Mouse (Mus musculus) kidney, embryonic 14.5 days (tissue): ENCODE results near the gene Snrpf. TPM values are rescaled to one million over a fixed set of nuclear protein-coding genes. Genes with fewer than 3 reads are reported as not detected.

Source experiments
- ATAC-seq: fragments of 200-750 bp; cut with Nextera tagmentation; 2 replicates; pipeline ENCODE4 v1.8.0; 2017; ENCODE audit warnings: moderate number of reproducible peaks, mild to moderate bottlenecking, moderate TSS enrichment, moderate library complexity; ENCODE audit not compliant: low FRiP score, low TSS enrichment
- H3K27ac ChIP-seq: fragments of 300-500 bp; sonication (generic); 2 replicates; pipeline ENCODE4 v1.5.1; 2014; ENCODE audit warnings: low read depth, mild to moderate bottlenecking, low read length, moderate library complexity, mixed read lengths
- H3K27me3 ChIP-seq: fragments of 300-500 bp; sonication (generic); 2 replicates; pipeline ENCODE4 v1.6.1; 2014; ENCODE audit warnings: mild to moderate bottlenecking, low read length; ENCODE audit not compliant: control insufficient read depth, insufficient read depth
- H3K36me3 ChIP-seq: fragments of 300-500 bp; sonication (generic); 2 replicates; pipeline ENCODE4 v1.6.1; 2014; ENCODE audit warnings: low read length, mixed read lengths; ENCODE audit not compliant: control insufficient read depth, insufficient read depth
- H3K4me1 ChIP-seq: fragments of 300-500 bp; sonication (generic); 2 replicates; pipeline ENCODE4 v1.6.1; 2014; ENCODE audit warnings: low read length, mixed read lengths; ENCODE audit not compliant: control insufficient read depth, insufficient read depth
- H3K4me2 ChIP-seq: fragments of 300-500 bp; sonication (generic); replicated peaks from 2 replicates; pipeline ENCODE4 v1.6.1; 2014; ENCODE audit warnings: low read depth, mild to moderate bottlenecking, low read length
- H3K4me3 ChIP-seq: fragments of 300-500 bp; sonication (generic); 2 replicates; pipeline ENCODE4 v1.5.1; 2014; ENCODE audit warnings: mild to moderate bottlenecking, low read length
- H3K9ac ChIP-seq: fragments of 300-500 bp; sonication (generic); 2 replicates; pipeline ENCODE4 v1.6.1; 2014; ENCODE audit warnings: low read depth, mild to moderate bottlenecking, low read length, moderate library complexity
- H3K9me3 ChIP-seq: fragments of 300-500 bp; sonication (generic); 2 replicates; pipeline ENCODE4 v1.6.1; 2016; ENCODE audit warnings: low read length; ENCODE audit not compliant: control insufficient read depth
- WGBS: fragments of 180-500 bp; shearing (Covaris S2); extraction: QIAGEN DNeasy Blood & Tissue Kit; methylation state at CpG from one replicate; pipeline ENCODE4 v1.1.7; 2014; 5-methylcytosine and 5-hydroxymethylcytosine counted together
- polyA plus RNA-seq: library from polyadenylated mRNA; unstranded; fragments of >200 nt; fragmentation: Nextera tagmentation; extraction: Ambion mirVana; gene quantifications from 2 replicates; pipeline ENCODE4 v1.2.1, GENCODE M21; 2014

Snrpf gene
- polyA plus RNA-seq, 1 experiment from 2014 or later: 166 TPM

GRCm38 (mm10) chr10:93595831-93596230, 6.3 kb upstream of the Snrpf start:
- ATAC-seq: no peak
- Histone ChIP-seq H3K27ac (no peak overlapping the region), H3K27me3 (no peaks in the 10 kb centered on the region), H3K4me2 (no peak overlapping the region), H3K4me3 (no peak overlapping the region), H3K36me3 (no peaks in the 10 kb centered on the region), H3K9ac (no peak overlapping the region), H3K9me3 (no peaks in the 10 kb centered on the region), H3K4me1 (no peaks in the 10 kb centered on the region)
- 68% methylated on average over 4 of the region's 4 CpGs for WGBS

DNA sequence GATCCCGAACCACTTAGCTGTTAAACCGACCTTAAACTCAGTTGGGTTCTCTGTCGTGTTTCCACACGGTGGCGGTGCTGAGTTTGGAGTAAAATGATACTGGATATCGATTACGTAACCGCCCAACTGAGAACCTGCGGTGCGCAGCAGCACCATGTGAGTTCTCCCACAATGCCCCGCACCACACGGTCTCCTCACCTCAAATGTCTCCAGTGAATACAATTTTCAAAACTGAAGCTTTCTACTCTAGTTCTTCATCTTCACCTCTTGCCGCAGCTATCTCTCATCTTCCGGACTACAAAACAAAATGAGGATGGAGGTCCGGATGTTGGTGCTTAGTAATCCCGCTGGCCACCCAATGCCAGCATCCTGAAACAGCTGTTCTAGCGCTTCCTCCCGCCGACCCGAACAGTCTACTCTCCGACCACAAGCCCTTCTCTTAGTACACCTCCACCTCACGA, 4.5 kb upstream of the Snrpf start:
- peak; percentile 53; the same call in 1 of the 2 replicates for ATAC-seq
- WGBS: 2% methylated on average over 22 of the region's 22 CpGs

GRCm38 (mm10) chr10:93592456-93592855, 3.0 kb upstream of the Snrpf start:
- no peak for ATAC-seq
- Histone ChIP-seq H3K4me2 (no peak overlapping the region), H3K27me3 (no peaks in the 10 kb centered on the region), H3K36me3 (peaks cover 4% of the 10 kb centered on the region; the same call in 1 of the 2 replicates), H3K4me3 (no peak overlapping the region), H3K9me3 (no peaks in the 10 kb centered on the region), H3K27ac (no peak overlapping the region), H3K4me1 (peaks cover 11% of the 10 kb centered on the region), H3K9ac (no peak overlapping the region)
- WGBS: 54% methylated on average over 12 of the region's 12 CpGs

More for the DNA sequence above, 4.5 kb upstream of the Snrpf start:
- H3K4me2 ChIP-seq: peak overlapping the region; percentile 72
- H3K27ac ChIP-seq: no peak overlapping the region
- no peaks in the 10 kb centered on the region for H3K9me3 ChIP-seq
- no peaks in the 10 kb centered on the region for H3K36me3 ChIP-seq
- peak overlapping the region; percentile 52 for H3K9ac ChIP-seq
- no peaks in the 10 kb centered on the region for H3K27me3 ChIP-seq
- peak overlapping the region; percentile 43 for H3K4me3 ChIP-seq
- H3K4me1 ChIP-seq: no peaks in the 10 kb centered on the region

DNA sequence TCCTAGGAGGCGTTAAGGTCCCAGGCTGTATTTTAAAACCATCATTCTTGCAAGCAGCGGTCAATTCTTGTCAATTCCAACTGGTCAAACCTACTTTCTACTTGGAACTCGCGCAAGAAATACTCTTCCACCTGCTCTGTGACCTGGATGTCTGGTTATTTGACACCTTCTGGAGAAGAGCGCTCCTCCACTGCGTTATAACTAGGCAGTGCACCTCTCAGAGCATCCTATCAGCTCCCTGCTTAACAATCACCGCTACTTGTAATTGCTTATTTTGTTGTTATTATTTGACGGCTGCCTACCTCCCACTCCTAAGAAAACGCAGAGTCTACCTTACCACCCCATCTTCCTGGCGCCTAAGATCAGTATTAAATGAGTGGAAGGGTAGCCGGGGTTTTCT, 710 bp downstream of the Snrpf start:
- Histone ChIP-seq H3K36me3 (peaks cover 23% of the 10 kb centered on the region), H3K9ac (peak overlapping the region; percentile 73), H3K9me3 (no peaks in the 10 kb centered on the region), H3K4me2 (peak overlapping the region; percentile 80), H3K27ac (peak overlapping the region; percentile 30; the same call in 1 of the 2 replicates), H3K4me3 (peak overlapping the region; percentile 82), H3K27me3 (no peaks in the 10 kb centered on the region), H3K4me1 (peaks cover 11% of the 10 kb centered on the region)
- WGBS: 3% methylated on average over 11 of the region's 11 CpGs
- ATAC-seq: no peak

- Histone ChIP-seq H3K27me3 (no peaks in the 10 kb centered on the region), H3K9ac (no peak overlapping the region), H3K36me3 (peaks cover 12% of the 10 kb centered on the region), H3K4me2 (no peak overlapping the region), H3K9me3 (no peaks in the 10 kb centered on the region), H3K27ac (no peak overlapping the region), H3K4me1 (no peaks in the 10 kb centered on the region), H3K4me3 (no peak overlapping the region)
- peak; percentile 62; the same call in 1 of the 2 replicates for ATAC-seq
- WGBS: 65% methylated on average over 13 of the region's 13 CpGs
Measured at GRCm38 (mm10) chr10:93577271-93577886, 12.1 kb downstream of the Snrpf start.

DNA sequence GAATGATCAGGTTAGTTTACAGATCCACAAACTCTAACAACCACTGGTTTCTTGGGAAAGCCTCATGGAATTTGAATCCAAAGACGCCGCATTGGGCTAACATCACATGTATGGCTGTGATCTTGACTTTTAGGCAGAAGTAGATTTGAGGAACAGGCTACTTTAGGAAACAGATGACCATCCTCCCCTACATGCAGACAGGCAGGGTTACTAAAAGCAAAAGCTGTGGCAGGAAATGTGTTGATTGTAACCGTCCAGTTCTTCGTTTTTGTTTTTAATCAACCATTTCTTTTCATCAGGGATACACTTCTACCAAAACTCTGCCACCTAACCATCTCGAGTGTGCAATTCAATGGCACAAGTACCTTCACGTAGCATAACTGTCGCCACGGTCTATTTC, 13.5 kb downstream of the Snrpf start:
- H3K27me3 ChIP-seq: no peaks in the 10 kb centered on the region
- no peaks in the 10 kb centered on the region for H3K4me1 ChIP-seq
- H3K36me3 ChIP-seq: no peaks in the 10 kb centered on the region
- no peak overlapping the region for H3K27ac ChIP-seq
- 89% methylated on average over 8 of the region's 8 CpGs for WGBS
- no peak overlapping the region for H3K4me2 ChIP-seq
- H3K9me3 ChIP-seq: no peaks in the 10 kb centered on the region
- H3K4me3 ChIP-seq: no peak overlapping the region
- ATAC-seq: no peak
- H3K9ac ChIP-seq: no peak overlapping the region

- H3K9ac ChIP-seq: no peak overlapping the region
- 49% methylated on average over 4 of the region's 4 CpGs for WGBS
- H3K9me3 ChIP-seq: no peaks in the 10 kb centered on the region
- no peak overlapping the region for H3K4me2 ChIP-seq
- H3K4me3 ChIP-seq: no peak overlapping the region
- no peaks in the 10 kb centered on the region for H3K27me3 ChIP-seq
- H3K4me1 ChIP-seq: no peaks in the 10 kb centered on the region
- ATAC-seq: no peak
- no peak overlapping the region for H3K27ac ChIP-seq
- no peaks in the 10 kb centered on the region for H3K36me3 ChIP-seq
Measured at GRCm38 (mm10) chr10:93574966-93575365, 14.5 kb downstream of the Snrpf start.

DNA sequence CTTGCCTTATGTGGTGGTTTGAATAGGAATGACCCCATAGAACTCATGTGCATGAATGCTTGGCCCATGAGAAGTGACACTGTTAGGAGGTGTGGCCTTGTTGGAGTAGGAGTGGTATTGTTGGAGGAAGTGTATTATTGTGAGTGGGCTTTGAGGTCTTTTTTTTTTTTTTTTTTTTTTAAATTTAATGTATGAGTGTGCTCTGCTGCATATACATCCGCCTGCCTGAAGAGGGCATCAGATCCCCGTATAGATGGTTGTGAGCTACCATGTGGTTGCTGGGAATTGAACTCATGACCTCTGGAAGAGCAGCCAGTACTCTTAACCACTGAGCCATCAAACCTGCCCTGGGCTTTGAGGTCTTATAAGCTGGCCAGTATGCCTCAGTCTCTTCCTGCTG, 17.3 kb downstream of the Snrpf start:
- no peak overlapping the region for H3K4me3 ChIP-seq
- H3K4me1 ChIP-seq: no peaks in the 10 kb centered on the region
- H3K27ac ChIP-seq: no peak overlapping the region
- no peak for ATAC-seq
- WGBS: 53% methylated on average over 2 of the region's 2 CpGs
- no peak overlapping the region for H3K4me2 ChIP-seq
- no peaks in the 10 kb centered on the region for H3K9me3 ChIP-seq
- H3K9ac ChIP-seq: no peak overlapping the region
- H3K36me3 ChIP-seq: no peaks in the 10 kb centered on the region
- no peaks in the 10 kb centered on the region for H3K27me3 ChIP-seq

- no peaks in the 10 kb centered on the region for H3K9me3 ChIP-seq
- H3K4me3 ChIP-seq: no peak overlapping the region
- ATAC-seq: no peak
- WGBS: 93% methylated on average over 6 of the region's 6 CpGs
- no peaks in the 10 kb centered on the region for H3K36me3 ChIP-seq
- H3K4me2 ChIP-seq: no peak overlapping the region
- no peak overlapping the region for H3K9ac ChIP-seq
- H3K27ac ChIP-seq: no peak overlapping the region
- no peaks in the 10 kb centered on the region for H3K27me3 ChIP-seq
- no peaks in the 10 kb centered on the region for H3K4me1 ChIP-seq
Measured at GRCm38 (mm10) chr10:93568671-93569070, 20.8 kb downstream of the Snrpf start.
